Mouse (Mus musculus): ENCODE measurements around the gene Eif3g.

Eif3g gene

DNA sequence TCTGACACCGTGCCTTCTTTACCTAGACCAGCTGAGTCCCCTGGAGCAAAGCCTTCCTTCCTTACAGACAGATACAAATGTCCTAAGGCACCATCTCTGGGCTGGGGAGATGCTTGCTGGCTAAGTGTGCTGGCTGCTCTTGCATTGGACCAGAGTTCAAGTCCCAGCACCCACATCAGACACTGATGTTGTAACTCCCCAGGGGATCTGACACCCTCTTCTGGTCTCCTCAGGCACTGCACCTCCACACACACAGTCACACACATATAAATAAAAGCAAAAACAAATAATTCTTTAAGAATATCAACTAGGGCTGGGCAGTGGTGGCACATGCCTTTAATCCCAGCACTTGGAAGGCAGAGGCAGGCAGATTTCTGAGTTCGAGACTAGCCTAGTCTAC, 48.2 kb downstream of the Eif3g start:
- no peak for DNase-seq

All from thymus, postnatal 36 days (tissue).